Mouse (Mus musculus): ENCODE results near the gene Tmem63b.

Tmem63b gene

GRCm38 (mm10) chr17:45672598-45672997 lies 14.1 kb downstream of the Tmem63b start:
- in situ Hi-C loops (cut with MboI): loop anchor here (5.0 kb wide), 1 partner anchor 45 kb away; no protein-coding TSS in a partner anchor

GRCm38 (mm10) chr17:45671821-45672220 lies 14.9 kb downstream of the Tmem63b start:
- in situ Hi-C loops (cut with MboI): loop anchor here (5.0 kb wide), 1 partner anchor 45 kb away; no protein-coding TSS in a partner anchor

- in situ Hi-C loops (cut with MboI): no loop called here
Observed at GRCm38 (mm10) chr17:45667986-45668385, 18.7 kb downstream of the Tmem63b start.

- in situ Hi-C loops (cut with MboI): no loop called here
Observed at GRCm38 (mm10) chr17:45667481-45667880, 19.2 kb downstream of the Tmem63b start.

GRCm38 (mm10) chr17:45666091-45666490 lies 20.6 kb downstream of the Tmem63b start:
- in situ Hi-C loops (cut with MboI): no loop called here

GRCm38 (mm10) chr17:45664608-45665007 lies 22.1 kb downstream of the Tmem63b start:
- in situ Hi-C loops (cut with MboI): no loop called here

GRCm38 (mm10) chr17:45663106-45663919 lies 23.4 kb downstream of the Tmem63b start:
- in situ Hi-C loops (cut with MboI): no loop called here

GRCm38 (mm10) chr17:45659225-45659624 lies 27.5 kb downstream of the Tmem63b start, which contains the start of gene Capn11:
Capn11 (minus strand) TSS chr17:45659325.
- in situ Hi-C loops (cut with MboI): no loop called here

- in situ Hi-C loops (cut with MboI): no loop called here
Observed at GRCm38 (mm10) chr17:45655820-45656219, 30.9 kb downstream of the Tmem63b start.

- in situ Hi-C loops (cut with MboI): no loop called here
Observed at GRCm38 (mm10) chr17:45653233-45653632, 33.5 kb downstream of the Tmem63b start.

- in situ Hi-C loops (cut with MboI): no loop called here
Observed at GRCm38 (mm10) chr17:45644185-45644584, 42.5 kb downstream of the Tmem63b start.

- in situ Hi-C loops (cut with MboI): no loop called here
Observed at GRCm38 (mm10) chr17:45642701-45643100, 44.0 kb downstream of the Tmem63b start.

- in situ Hi-C loops (cut with MboI): no loop called here
Observed at GRCm38 (mm10) chr17:45641981-45642380, 44.7 kb downstream of the Tmem63b start.

- in situ Hi-C loops (cut with MboI): no loop called here
Observed at GRCm38 (mm10) chr17:45638596-45639295, 48.0 kb downstream of the Tmem63b start.

GRCm38 (mm10) chr17:45634033-45634432 lies 52.7 kb downstream of the Tmem63b start:
- in situ Hi-C loops (cut with MboI): no loop called here

- in situ Hi-C loops (cut with MboI): no loop called here
Observed at GRCm38 (mm10) chr17:45631940-45632339, 54.8 kb downstream of the Tmem63b start.

- in situ Hi-C loops (cut with MboI): no loop called here
Observed at GRCm38 (mm10) chr17:45630992-45631391, 55.7 kb downstream of the Tmem63b start.

GRCm38 (mm10) chr17:45629861-45630694 lies 56.6 kb downstream of the Tmem63b start:
- in situ Hi-C loops (cut with MboI): loop anchor here (5.0 kb wide), 1 partner anchor 48 kb away; no protein-coding TSS in a partner anchor

GRCm38 (mm10) chr17:45628885-45629855 lies 57.5 kb downstream of the Tmem63b start:
- in situ Hi-C loops (cut with MboI): loop anchor here (5.0 kb wide), 1 partner anchor 47 kb away; no protein-coding TSS in a partner anchor

GRCm38 (mm10) chr17:45628160-45628559 lies 58.5 kb downstream of the Tmem63b start:
- in situ Hi-C loops (cut with MboI): loop anchor here (5.0 kb wide), 1 partner anchor 46 kb away; no protein-coding TSS in a partner anchor
